Mouse (Mus musculus) CH12.LX (cell line): ENCODE measurements at regions not wholly inside any gene's neighbourhood (a gene's known extent, or its start where the extent isn't known, plus 50 kb on each side); places are given as distances from the start of the nearest gene placed in this dataset.

ENCODE experiments used
- CTCF ChIP-seq, 2 experiments: IDR thresholded peaks in 1 of 2; conservative IDR thresholded peaks in 1 of 2; 2 replicates each; pipeline ENCODE4 v1.5.1; 2011 to 2012; ENCODE audit warnings: low read depth in 2 of 2, low read length in 2 of 2, improper control_type of control experiment in 1 of 2, inconsistent platforms in 1 of 2, mild to moderate bottlenecking in 1 of 2, moderate library complexity in 1 of 2
- E2F4 ChIP-seq: IDR thresholded peaks from 2 replicates; pipeline ENCODE4 v1.6.1; 2011; ENCODE audit warnings: low read depth, low read length, improper control_type of control experiment; ENCODE audit not compliant: insufficient replicate concordance
- HCFC1 ChIP-seq: IDR thresholded peaks from 2 replicates; pipeline ENCODE4 v1.6.1; 2012; ENCODE audit warnings: low read depth, mild to moderate bottlenecking, inconsistent platforms, low read length, improper control_type of control experiment
- MAX ChIP-seq: IDR thresholded peaks from 2 replicates; pipeline ENCODE4 v1.6.1; 2011; ENCODE audit warnings: low read length, improper control_type of control experiment
- MEF2A ChIP-seq: IDR thresholded peaks from 2 replicates; pipeline ENCODE4 v1.6.1; 2014; ENCODE audit warnings: low read depth, mild to moderate bottlenecking, inconsistent platforms, low read length, improper control_type of control experiment, borderline replicate concordance
- MYC ChIP-seq: IDR thresholded peaks from 2 replicates; pipeline ENCODE4 v1.6.1; 2011; ENCODE audit warnings: low read depth, mild to moderate bottlenecking, improper control_type of control experiment, low read length
- NRF1 ChIP-seq: IDR thresholded peaks from 2 replicates; pipeline ENCODE4 v1.6.1; 2014; ENCODE audit warnings: low read depth, mild to moderate bottlenecking, inconsistent platforms, low read length, improper control_type of control experiment, moderate library complexity
- TCF12 ChIP-seq: IDR thresholded peaks from 2 replicates; pipeline ENCODE4 v1.6.1; 2014; ENCODE audit warnings: low read depth, mild to moderate bottlenecking, inconsistent platforms, low read length, improper control_type of control experiment
- ZKSCAN1 ChIP-seq: IDR thresholded peaks from 2 replicates; pipeline ENCODE4 v1.6.1; 2012; ENCODE audit warnings: low read depth, inconsistent platforms, low read length, improper control_type of control experiment, borderline replicate concordance

GRCm38 (mm10) chr13:101878168-101878567, 110.2 kb upstream of the Pik3r1 start:
- no peak for TF ChIP-seq HCFC1
- TF ChIP-seq NRF1, result no peak
- 0 out of 2 replicates have a peak, but pooled peaks have one; percentile 60 for TF ChIP-seq MEF2A
- TF ChIP-seq MAX, result no peak
- TF ChIP-seq MYC, result 0 out of 2 replicates have a peak, but pooled peaks have one; percentile 31
- TF ChIP-seq CTCF (conservative IDR thresholded peaks at IDR 0.05 in 1 of 2, IDR thresholded peaks at IDR 0.05 in 1 of 2; ENCODE audit: low read depth in 2 of 2, low read length in 2 of 2), result no peak
- TF ChIP-seq ZKSCAN1, result no peak
- no peak for TF ChIP-seq E2F4
- 0 out of 2 replicates have a peak, but pooled peaks have one; percentile 62 for TF ChIP-seq TCF12
